Mouse (Mus musculus): ENCODE measurements around the gene Eif4g3. TPM values are rescaled to one million over a fixed set of nuclear protein-coding genes. Genes with fewer than 3 reads are reported as not detected.

Gene Eif4g3
- total RNA-seq, 2 experiments from 2014 or later, result 161 to 164 TPM

DNA sequence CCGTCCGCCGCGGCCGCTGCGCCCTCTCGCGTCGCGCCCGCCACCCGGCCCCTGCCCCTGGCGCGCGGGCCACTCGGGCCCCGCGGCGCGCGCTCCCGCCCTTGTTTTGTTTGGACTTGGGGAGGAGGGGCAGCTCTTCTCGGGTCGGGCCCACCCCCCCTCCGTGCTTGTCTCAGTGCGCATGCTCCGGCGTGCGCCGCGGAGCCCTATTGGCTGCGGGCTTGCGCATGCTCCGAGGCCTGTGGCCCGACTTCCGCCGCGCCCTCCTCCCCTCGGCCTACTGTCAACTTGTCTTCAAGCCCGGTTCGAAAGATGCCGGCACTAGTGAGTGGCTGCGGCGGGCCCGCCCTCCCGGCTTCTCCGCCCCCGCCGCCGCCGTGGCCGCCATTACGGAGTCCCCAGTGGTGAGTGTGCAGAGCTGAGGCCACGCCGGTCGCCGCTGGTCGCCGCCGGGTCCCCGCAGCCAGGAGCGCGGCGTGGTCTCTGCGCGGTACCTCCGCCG, 224.1 kb downstream of the Eif4g3 start:
- DNase-seq (ENCODE audit: low spot score in 2 of 2), result peak; percentile 97 to 99

DNA sequence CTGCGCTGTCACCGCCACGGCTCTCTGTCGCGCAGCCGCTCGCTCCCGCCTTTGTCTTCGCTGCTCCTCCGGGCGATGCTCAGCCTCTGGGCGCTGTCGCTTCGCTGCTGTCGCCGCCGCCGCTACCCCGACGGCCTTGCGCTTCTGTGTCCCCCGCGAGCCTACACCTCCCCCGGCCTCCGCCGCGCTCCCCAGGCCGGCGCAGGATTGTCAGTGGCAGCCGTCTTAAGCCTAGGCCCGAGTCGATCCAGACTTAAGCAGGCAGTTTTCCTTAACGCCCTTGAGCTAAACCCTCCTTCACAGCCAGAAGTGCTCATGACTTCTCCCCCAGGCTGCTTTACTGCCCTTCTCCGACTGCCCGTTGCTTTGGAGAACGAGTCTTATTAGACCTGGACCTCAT, 224.6 kb downstream of the Eif4g3 start:
- DNase-seq (ENCODE audit: low spot score in 2 of 2), result no peak

DNA sequence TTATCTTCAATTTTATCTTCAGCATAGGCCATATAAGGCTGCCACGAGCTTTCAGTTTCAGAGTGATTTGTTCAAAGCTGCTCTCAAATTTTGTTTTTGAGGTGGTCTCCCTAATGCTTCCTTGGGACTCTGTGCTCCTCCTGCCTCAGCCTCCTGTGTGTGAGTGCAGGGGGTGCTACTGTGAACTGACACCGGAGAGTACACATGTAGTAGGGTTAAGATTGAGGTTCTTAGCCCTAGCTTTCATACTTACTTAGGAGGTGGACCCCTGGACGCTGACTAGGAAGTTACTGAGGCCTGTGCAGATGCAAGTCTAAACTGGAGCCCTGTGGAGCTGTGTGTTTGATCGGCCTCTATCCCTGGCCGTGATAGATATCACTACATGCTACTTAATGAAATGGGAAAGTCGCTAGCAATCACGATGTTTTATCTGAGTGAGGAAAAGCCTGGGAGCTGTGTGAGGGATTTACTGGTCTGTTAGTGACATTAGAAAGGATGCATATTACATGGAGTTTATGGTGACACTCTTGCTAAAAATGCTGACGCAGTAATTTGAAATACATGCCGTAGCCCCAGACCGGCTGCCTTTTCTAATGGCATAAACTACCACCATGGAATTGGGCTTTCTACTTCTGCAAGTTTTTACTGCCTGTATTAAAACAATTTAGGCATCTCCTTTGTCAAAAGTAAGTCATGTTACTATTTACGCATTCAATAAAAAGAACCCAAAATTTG, 225.3 kb downstream of the Eif4g3 start:
- no peak for DNase-seq (ENCODE audit: low spot score in 2 of 2)

DNA sequence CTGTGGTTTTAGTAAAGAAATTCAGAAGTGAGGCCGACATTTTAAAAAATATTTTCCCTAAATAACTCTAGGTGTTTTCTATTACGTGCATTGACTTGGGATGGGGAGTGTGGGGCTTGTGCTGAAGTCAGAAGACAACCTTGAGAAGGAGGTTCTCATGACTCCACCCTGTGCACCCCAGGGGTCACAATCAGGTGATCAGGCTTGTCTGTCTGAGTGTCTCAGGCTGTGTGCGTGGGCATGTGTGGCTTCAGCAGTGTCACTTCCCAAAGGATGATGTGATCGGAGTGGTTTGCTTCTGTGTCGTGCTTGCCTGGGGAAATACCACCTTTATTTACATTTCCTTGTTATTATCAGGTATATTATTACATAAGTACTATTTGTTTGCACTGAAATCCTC, 226.5 kb downstream of the Eif4g3 start:
- no peak for DNase-seq (ENCODE audit: low spot score in 2 of 2)

DNA sequence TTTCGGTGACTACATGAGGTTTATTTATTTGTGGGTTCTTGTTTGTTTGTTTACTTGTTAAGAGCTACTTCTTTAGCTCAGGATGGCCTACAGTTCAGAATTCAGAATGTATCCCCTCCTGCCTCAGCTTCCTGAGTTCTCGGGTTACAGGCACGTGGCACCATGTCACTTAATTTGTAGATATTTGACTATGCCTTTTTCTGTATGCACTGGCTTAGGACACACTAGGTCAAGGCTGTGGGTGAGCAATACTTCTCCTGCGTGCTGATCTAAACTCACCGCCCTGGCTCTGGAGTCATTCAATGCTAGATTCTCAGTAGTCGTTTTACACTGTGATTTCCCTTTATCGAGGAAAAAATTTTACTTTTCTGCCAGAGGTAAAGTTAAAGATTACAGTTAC, 227.9 kb downstream of the Eif4g3 start:
- DNase-seq (ENCODE audit: low spot score in 2 of 2), result no peak

DNA sequence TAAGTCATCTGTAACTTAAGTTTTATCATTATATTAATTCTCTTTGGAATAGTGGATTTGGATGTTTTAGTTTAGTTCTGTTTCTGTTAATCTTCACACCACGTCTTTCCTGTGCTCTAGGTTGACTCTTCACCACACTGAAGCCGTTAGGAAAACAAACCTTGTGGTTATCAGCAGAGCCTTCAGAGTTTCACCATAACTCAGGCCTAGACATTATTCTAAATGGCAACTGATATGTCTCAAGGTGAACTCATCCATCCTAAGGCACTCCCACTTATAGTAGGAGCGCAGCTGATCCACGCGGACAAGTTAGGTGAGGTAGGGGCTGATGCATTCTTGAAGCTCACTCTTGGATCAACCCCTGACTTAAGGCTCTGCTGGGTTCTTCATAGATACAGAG, 228.6 kb downstream of the Eif4g3 start:
- no peak for DNase-seq (ENCODE audit: low spot score in 2 of 2)

DNA sequence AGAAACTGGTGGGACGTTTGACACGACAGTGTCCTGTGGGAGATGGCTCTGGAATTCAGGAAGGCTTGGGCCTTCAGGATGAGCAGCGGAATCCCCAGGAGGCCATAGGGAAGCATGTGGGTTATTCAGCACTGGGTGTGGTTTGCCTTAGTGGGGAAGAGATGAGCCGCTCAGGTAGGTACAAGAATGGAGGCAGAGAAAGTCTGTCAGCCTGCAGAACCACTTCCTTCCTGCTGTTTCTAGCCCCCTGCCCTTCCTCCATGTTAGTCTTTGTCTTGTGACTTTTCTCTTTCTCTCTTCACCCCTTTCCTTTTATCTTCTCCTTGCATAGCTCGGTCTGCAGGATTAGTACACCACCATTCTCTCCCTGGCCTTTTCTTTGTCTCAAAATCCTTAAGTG, 229.6 kb downstream of the Eif4g3 start:
- DNase-seq (ENCODE audit: low spot score in 2 of 2), result no peak

DNA sequence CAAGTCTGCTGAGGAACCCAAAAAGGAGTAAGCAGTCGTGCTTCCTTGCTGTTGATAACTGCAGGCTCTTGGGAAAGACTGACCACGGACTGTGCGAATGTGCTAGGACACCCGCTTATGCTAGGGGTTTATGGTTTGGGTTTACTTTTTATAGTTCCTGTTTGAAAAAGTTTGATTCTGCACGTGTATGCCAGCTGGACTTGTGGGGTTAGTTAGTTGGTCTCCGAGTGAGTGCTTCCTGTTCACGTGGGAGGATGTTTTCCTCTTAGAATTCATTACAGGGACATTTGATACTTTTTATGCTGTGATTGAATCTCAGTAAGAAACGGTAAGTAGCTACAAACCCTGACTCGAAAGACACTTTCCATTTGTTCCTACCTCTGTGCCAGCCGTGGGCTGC, 230.8 kb downstream of the Eif4g3 start:
- no peak for DNase-seq (ENCODE audit: low spot score in 2 of 2)

DNA sequence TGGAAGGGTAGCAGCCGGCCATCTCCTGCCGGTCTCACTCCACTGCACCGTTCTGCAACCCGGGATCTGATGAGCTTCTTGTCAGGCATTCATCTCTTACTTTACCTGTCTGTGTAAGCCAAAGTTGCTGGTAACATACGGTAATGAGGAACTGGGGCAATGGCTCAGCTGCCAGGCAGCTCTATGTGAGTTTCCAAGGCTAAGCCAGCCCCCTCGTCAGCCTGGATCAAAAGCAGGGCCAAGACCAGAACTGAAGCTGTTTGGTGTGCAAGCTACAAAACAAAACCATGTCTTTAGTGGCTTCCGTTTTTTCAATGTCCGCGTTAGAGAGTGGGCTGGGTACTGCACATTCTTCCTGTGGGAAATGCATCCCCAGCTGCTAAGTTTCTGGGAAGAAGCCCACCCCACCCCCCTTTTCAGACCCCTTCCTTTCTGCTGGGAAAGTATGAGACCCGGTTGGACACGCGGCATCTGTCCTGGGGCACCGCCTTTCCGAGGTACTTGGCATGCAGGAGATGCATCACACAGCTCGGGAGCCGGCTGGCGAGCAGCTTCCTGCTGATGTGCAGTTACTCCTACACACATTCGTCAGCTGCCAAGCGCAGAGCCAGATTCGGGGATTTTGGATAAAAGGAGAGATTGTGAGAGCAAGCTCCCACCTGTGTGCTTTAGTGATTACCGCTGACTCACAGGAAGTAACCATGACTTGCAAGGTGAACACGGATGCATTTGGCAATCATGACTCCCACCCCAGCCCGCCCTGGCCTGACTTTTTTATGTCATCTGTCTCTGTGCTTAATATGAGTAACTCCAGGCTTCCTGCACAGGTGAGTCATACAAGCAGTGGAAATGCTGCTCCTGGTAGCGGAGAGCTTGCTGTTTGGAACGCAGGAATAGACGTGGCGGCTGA, 254.2 kb downstream of the Eif4g3 start:
- peak; percentile 59 to 60 for DNase-seq (ENCODE audit: low spot score in 2 of 2)

DNA sequence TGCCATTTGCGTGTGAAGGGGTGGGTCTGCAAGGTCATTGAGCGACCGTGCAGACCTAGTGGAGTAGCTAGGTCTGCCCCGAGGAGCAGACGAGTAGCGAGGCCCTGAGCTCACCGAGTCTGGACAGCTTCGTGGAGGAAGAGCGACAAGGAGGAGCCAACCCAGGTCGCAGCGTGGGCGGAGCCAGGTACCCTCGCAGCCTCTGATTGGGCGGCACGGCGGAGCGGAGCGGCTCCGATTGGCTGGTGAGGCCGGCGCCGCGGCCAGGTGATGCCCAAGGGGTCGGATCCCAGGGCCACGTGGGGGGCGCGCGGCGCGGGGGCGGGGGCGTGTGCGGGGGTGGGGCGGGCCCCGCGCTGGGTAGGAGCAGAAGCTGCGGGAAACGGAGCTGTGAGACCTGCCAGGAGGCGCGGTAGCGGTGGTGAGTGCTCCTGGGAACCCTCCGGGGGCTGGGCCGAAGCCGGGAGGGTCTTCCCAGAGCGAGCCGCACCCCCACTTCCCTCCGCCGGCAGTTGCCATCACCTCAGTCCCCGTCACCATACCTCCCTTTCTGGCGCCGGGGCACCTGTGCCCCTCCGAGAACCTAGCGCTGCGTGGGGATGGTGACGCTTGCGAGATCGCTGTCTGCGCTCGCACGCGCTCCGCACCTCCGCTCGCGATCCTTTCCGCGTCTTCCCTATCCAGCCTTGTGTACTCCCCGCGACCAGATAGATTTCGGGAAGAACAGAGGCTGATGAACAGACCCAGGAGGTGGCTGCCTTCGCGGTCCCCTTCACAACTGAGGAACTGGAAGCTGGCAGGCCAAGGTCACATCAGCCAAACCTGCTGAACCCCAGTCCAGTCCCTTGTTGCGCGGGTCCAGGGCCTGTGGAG, 257.5 kb downstream of the Eif4g3 start, which contains the start of the genes Sh2d5 and Kif17:
TSS of gene Sh2d5 (plus strand) at position 316 of the 873 bp plus-strand sequence.
TSS of gene Kif17 (plus strand) at position 348 of the 873 bp plus-strand sequence.
- peak; percentile 80 to 89 for DNase-seq (ENCODE audit: low spot score in 2 of 2)

DNA sequence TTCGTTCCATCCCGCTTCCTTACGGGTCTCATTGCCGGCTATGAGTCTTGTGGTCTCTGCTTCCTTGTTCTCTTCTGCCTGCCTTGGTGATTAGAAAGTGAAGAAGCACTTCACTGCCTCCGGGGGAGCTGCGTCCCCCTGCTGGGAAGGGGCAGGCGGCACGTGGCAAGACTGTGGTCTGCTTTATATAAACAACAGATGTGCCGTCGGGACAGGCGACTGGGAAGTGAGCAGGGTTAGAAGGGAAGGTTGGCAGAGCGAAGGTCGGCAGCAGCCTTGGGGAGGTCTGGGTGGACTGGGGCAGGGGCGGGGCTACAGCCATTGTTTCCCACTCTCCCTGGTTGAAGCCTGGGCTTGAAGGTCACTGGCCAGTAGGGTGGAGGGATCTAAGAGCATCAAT, 259.0 kb downstream of the Eif4g3 start:
- peak; percentile 25 to 39 for DNase-seq (ENCODE audit: low spot score in 2 of 2)

DNA sequence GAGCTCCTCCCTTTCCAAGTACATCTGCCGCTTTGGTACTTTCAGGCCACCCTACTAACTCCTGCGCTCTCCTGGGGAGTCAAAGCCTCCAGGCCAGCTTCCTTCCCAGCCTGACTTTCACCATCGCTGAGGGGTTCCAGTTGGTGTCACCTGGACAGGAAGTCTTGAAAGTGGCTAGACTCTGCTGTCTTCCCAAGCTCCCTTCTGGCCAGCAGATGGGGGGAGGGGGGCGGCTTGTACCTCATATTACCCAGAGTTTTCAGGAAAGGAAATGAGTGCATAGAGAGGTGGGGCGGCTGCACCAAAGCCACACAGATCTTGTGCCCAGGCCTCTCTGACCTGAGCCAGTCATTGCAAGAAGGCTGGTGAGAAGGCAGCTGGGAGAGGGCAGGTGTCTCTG, 259.4 kb downstream of the Eif4g3 start:
- no peak for DNase-seq (ENCODE audit: low spot score in 2 of 2)

DNA sequence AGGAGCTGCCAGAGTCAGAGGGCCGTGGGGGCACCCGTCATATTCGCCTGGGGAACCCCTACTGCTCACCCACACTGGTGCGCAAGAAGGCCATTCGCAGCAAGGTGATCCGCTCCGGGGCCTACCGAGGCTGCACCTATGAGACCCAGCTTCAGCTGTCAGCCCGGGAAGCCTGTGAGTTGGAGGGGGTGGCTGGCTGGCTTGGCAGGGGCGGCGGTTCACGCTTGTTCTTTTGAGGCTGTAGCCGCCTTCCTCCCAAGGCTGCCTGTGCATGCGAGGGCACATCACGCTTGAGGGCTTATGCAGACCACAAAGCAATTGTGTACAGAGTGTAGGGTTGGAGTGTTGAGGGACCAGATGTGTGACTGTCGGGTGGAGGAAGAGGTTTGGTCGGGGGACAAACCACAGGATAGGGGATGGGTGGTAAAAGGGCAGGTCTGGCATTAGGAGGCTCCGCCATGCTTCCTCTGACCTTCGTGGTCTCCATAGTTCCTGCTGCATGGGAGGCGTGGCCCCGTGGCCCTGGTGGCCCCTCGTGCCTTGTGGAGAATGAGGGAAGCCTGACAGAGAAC, 264.4 kb downstream of the Eif4g3 start:
- no peak for DNase-seq (ENCODE audit: low spot score in 2 of 2)

Small RNA genes lying within 50 kb of the gene (microRNA-seq; reads per million reads assigned to microRNA genes)
- 0 reads per million in 2 experiments for gene Mir6399

Other genes starting within 250 kb of the Eif4g3 start
- gene Alpl, start 196.6 kb upstream of the Eif4g3 start, total RNA-seq (2021), result 1 to 10 TPM; 6.0 to 7.4 TPM
- 10 to 100 TPM; 55.7 to 67.8 TPM for gene Ece1, start 130.8 kb upstream of the Eif4g3 start, total RNA-seq (2021)
- 100 to 1,000 TPM; 158 to 161 TPM for gene Hp1bp3, start 223.3 kb downstream of the Eif4g3 start, total RNA-seq (2021)